Mouse (Mus musculus) brown adipose tissue, adult 24 weeks (tissue): ENCODE measurements around the gene Coasy. TPM values are rescaled to one million over a fixed set of nuclear protein-coding genes. Genes with fewer than 3 reads are reported as not detected.

Experiments used
- H3K27ac ChIP-seq: fragments of 200-500 bp; replicated peaks from 2 replicates; pipeline ENCODE4 v1.5.1; 2012; ENCODE audit warnings: low read depth, mild to moderate bottlenecking, low read length
- H3K4me1 ChIP-seq: fragments of 200-500 bp; 2 replicates; pipeline ENCODE4 v1.6.1; 2012; ENCODE audit warnings: low read length, mixed read lengths; ENCODE audit not compliant: control insufficient read depth, insufficient read depth, insufficient read length
- H3K4me3 ChIP-seq: fragments of 200-500 bp; 2 replicates; pipeline ENCODE4 v1.5.1; 2012; ENCODE audit warnings: low read depth, mild to moderate bottlenecking, low read length, moderate library complexity; ENCODE audit not compliant: insufficient read depth
- polyA plus RNA-seq: library from polyadenylated mRNA; stranded (reverse); fragments of >200 nt; gene quantifications from 2 replicates; pipeline ENCODE4 v1.2.4, GENCODE M21; 2012; ENCODE audit not compliant: missing spikeins, insufficient read depth, insufficient read length

Gene Coasy
- polyA plus RNA-seq, 1 experiment = 102 TPM

- Histone ChIP-seq H3K27ac (peak overlapping the region; percentile 47), H3K4me3 (no peak overlapping the region)
Measured at GRCm38 (mm10) chr11:101128996-101129577, 46.7 kb downstream of the Coasy start.

GRCm38 (mm10) chr11:101130056-101130756 is 47.8 kb downstream of the Coasy start:
- Histone ChIP-seq H3K4me1 (peaks cover 20% of the 10 kb centered on the region), H3K4me3 (no peak overlapping the region), H3K27ac (peak overlapping the region; percentile 93)

More at GRCm38 (mm10) chr11:101128996-101129577, 46.7 kb downstream of the Coasy start:
- H3K4me1 ChIP-seq = peaks cover 17% of the 10 kb centered on the region

DNA sequence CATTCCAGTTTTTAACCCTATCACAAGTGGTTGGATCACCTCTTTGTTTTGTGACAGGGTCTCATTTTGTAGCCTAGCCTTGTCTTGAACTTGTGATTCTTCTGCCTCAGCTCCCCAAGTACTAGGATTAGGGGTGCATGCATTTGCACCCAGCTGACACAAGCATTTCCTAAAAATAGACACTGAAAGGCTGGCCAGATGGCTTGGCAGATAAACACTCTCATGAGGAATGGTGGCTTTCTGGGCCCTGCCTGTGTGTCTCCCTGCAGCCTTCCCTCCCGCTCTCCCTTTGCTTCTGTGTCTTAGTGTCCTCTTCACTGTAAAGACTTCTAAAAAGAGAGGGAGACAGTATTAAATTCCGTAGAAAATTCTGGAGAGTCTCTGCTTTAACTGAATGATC is 48.8 kb downstream of the Coasy start:
- Histone ChIP-seq H3K4me3 (no peak overlapping the region), H3K4me1 (peaks cover 20% of the 10 kb centered on the region), H3K27ac (peak overlapping the region; percentile 93; the same call in 1 of the 2 replicates)

DNA sequence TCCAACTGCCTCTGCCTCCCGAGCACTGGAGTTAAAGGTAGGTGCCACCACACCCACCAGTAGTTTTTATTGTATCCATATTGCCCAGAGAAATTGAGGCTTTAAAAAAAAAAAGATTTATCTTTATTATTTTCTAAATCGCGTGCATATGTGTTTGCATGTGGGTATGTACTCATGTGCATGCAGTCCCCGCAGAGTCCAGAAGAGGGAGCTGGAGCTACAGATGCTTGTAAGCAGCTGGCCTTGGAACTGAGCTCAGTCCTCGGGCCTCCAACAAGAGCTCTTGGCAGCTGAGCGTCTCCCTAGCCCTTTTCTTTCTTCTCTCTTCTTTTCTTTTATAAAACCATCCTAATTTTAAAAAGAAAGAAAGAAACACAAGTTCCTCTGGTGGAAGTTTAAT is 49.3 kb downstream of the Coasy start:
- Histone ChIP-seq H3K4me1 (peaks cover 20% of the 10 kb centered on the region), H3K4me3 (no peak overlapping the region), H3K27ac (0 out of 2 replicates have a peak overlapping the region, but pooled peaks have one; percentile 9)

- no peak overlapping the region for H3K4me3 ChIP-seq
- H3K4me1 ChIP-seq = peaks cover 20% of the 10 kb centered on the region
- H3K27ac ChIP-seq = 0 out of 2 replicates have a peak overlapping the region, but pooled peaks have one; percentile 8
Measured at GRCm38 (mm10) chr11:101133037-101133436, 50.7 kb downstream of the Coasy start.

DNA sequence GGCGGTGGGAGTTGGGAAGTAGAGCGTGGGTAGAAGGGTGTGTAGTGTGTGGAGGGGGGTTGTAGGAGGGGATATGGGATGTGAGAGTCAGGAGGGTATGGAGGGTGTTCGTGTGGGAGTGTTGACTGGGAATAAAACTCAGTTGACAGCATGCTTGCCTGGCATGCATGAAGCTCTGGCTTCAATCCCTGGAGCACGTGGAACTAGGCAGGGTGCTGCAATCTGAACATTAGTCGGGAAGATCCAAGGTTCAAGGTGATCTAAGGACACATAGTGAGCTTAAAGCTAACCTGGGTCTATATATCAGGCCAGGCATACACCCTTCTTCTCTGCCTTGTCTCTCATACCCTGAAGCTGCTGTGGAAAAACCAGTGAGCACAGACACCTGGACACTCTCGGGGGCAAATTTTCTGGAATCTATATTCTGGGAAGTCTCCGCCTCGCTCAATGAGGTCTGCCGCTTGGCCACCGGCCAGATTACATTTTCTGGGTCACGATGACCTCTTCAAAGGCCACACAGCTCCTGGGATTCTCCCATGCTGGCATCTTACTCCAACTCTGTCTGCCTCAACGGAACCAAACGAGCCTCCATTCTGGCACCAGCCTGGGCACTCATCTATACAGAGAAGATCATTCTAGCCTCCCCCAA is 52.0 kb downstream of the Coasy start:
- H3K4me3 ChIP-seq = no peak overlapping the region
- H3K27ac ChIP-seq = peak overlapping the region; percentile 98
- peaks cover 20% of the 10 kb centered on the region for H3K4me1 ChIP-seq

Other genes starting within 250 kb of the Coasy start
- gene Stat5b, start 231.8 kb upstream of the Coasy start, polyA plus RNA-seq = 15.1 and 18.4 TPM in 2 replicates
- gene Stat5a, start 223.2 kb upstream of the Coasy start, polyA plus RNA-seq = 18.9 and 34.2 TPM in 2 replicates
- 18.8 and 20.9 TPM in 2 replicates for gene Stat3, start 143.0 kb upstream of the Coasy start, polyA plus RNA-seq
- 242 and 279 TPM in 2 replicates for gene Cavin1, start 111.7 kb upstream of the Coasy start, polyA plus RNA-seq
- gene Atp6v0a1, start 73.1 kb upstream of the Coasy start, polyA plus RNA-seq = 26.1 and 26.7 TPM in 2 replicates
- 4.4 and 7.1 TPM in 2 replicates for gene Naglu, start 12.6 kb upstream of the Coasy start, polyA plus RNA-seq
- gene Hsd17b1, start 4.2 kb upstream of the Coasy start, polyA plus RNA-seq = not detected in 2 replicates
- gene Mlx, start 4.7 kb downstream of the Coasy start, polyA plus RNA-seq = 55.0 and 67.5 TPM in 2 replicates
- gene Psmc3ip, start 12.9 kb downstream of the Coasy start, polyA plus RNA-seq = 1.7 and 3.6 TPM in 2 replicates
- gene Retreg3, start 37.3 kb downstream of the Coasy start, polyA plus RNA-seq = 43.7 and 49.6 TPM in 2 replicates
- 46.6 and 49.2 TPM in 2 replicates for gene Tubg1, start 37.4 kb downstream of the Coasy start, polyA plus RNA-seq
- 1.1 and 1.9 TPM in 2 replicates for gene Tubg2, start 73.3 kb downstream of the Coasy start, polyA plus RNA-seq
- 7.2 and 11.2 TPM in 2 replicates for gene Cntnap1, start 88.0 kb downstream of the Coasy start, polyA plus RNA-seq
- gene Plekhh3, start 88.8 kb downstream of the Coasy start, polyA plus RNA-seq = 21.8 and 33.6 TPM in 2 replicates
- gene Ccr10, start 92.9 kb downstream of the Coasy start, polyA plus RNA-seq = 1.2 TPM in 1 of 2 replicates, not detected in the other
- gene Ezh1, start 143.9 kb downstream of the Coasy start, polyA plus RNA-seq = 13.3 and 20.7 TPM in 2 replicates
- 20.0 and 27.6 TPM in 2 replicates for gene Ramp2, start 163.5 kb downstream of the Coasy start, polyA plus RNA-seq
- 109 and 141 TPM in 2 replicates for gene Vps25, start 171.1 kb downstream of the Coasy start, polyA plus RNA-seq
- not detected in 2 replicates for gene Wnk4, start 178.0 kb downstream of the Coasy start, polyA plus RNA-seq
- gene Cntd1, start 196.4 kb downstream of the Coasy start, polyA plus RNA-seq = 0.75 and 0.79 TPM in 2 replicates
- 134 and 144 TPM in 2 replicates for gene Coa3, start 196.5 kb downstream of the Coasy start, polyA plus RNA-seq
- 38.3 and 48.7 TPM in 2 replicates for gene Becn1, start 219.7 kb downstream of the Coasy start, polyA plus RNA-seq
- 58.0 and 79.6 TPM in 2 replicates for gene Psme3, start 233.6 kb downstream of the Coasy start, polyA plus RNA-seq
- gene Aoc2, start 242.5 kb downstream of the Coasy start, polyA plus RNA-seq = 0.55 TPM in 1 of 2 replicates, not detected in the other
- 156 and 209 TPM in 2 replicates for gene Aoc3, start 248.0 kb downstream of the Coasy start, polyA plus RNA-seq